Mouse (Mus musculus): ENCODE measurements around the gene Ptpn13.

Ptpn13 gene

GRCm38 (mm10) chr5:103595394-103596226 lies 170.6 kb downstream of the Ptpn13 start:
- peak; percentile 5 for DNase-seq (ENCODE audit: low read depth)

- DNase-seq (ENCODE audit: low read depth), result no peak
Measured at GRCm38 (mm10) chr5:103596467-103597146, 171.6 kb downstream of the Ptpn13 start.

- DNase-seq (ENCODE audit: low read depth), result no peak
Measured at GRCm38 (mm10) chr5:103597604-103598003, 172.6 kb downstream of the Ptpn13 start.

- DNase-seq (ENCODE audit: low read depth), result no peak
Measured at GRCm38 (mm10) chr5:103598264-103598663, 173.3 kb downstream of the Ptpn13 start.

- no peak for DNase-seq (ENCODE audit: low read depth)
Measured at GRCm38 (mm10) chr5:103598881-103599280, 173.9 kb downstream of the Ptpn13 start.

- DNase-seq (ENCODE audit: low read depth), result no peak
Measured at GRCm38 (mm10) chr5:103603115-103603893, 178.3 kb downstream of the Ptpn13 start.

DNA sequence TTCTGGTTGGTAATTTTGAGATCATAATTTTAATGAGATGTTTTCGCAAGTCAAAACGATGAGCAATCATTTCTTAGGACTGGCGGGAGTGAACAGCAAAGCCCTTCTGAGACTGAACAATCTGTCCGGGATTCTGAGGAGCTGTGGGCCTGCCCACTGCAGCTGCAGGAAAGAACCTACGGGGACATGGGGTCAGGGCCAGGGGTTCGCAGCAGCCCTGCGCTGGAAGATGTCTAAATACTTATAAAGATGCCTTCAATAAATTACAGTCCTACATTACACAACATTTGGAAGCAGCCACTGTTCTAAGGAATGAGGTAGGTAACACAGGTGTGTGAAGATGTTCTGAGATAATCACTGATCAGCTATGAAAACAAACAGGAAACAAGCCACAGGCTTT lies 180.7 kb downstream of the Ptpn13 start:
- DNase-seq (ENCODE audit: low read depth), result no peak

DNA sequence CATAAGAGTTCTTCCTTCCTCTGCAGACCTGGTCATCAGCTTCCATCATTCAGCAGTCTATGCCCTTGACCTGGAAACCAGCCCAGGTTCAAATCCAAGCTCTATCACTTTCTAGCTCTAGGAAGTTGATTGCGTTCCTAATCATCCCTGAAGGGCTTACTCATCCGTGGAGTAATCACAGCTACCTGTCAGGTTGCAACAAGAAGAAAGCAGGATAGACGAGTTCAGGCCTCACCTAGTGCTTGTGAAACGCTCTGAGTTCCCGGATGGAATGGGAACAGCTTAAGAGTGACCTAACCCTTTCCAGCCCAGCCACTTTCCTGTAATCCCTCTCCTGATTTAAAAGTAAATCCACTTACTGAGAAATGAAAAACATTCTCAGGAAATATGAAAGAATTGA lies 185.2 kb downstream of the Ptpn13 start:
- no peak for DNase-seq (ENCODE audit: low read depth)

- no peak for DNase-seq (ENCODE audit: low read depth)
Measured at GRCm38 (mm10) chr5:103610856-103611472, 186.0 kb downstream of the Ptpn13 start.

GRCm38 (mm10) chr5:103612316-103612715 lies 187.3 kb downstream of the Ptpn13 start:
- DNase-seq (ENCODE audit: low read depth), result no peak

DNA sequence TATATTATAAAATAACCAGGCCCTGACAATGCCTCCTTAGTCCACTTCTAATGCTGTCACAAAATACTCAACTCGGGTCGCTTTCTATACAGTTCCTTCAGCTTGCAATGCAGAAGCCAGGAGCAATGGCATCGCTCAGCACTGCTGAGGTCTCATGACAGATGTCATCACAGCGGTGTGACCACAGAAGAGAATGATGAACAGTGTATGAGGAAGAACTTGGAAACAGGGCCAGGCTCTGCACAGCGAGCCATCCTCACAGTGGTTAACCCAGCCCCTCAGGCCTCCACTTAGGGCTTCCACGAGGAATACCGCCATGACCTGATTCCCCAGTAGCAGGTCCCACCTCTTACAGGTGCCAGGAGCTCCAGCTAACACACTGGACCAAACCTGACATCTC lies 189.4 kb downstream of the Ptpn13 start:
- DNase-seq (ENCODE audit: low read depth), result no peak

DNA sequence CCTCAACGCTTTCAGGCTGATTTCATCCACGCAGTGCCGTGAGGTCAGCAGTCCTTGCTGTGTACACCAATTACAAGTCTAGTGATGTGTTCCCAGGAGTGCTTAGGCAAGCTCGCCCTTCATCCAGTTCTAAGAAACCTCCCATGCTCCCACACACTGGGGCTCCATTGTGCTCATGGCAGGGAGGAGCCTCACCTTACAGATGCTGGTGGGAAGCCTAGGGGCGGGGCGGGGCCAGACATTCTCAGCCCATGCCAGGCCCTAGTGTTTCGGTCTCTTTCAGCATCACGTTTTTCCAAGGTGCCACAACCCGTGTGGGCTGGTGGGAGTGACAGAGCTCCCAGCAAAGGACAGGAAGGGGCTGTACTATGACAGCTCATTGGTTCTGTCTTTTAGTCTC lies 192.2 kb downstream of the Ptpn13 start:
- no peak for DNase-seq (ENCODE audit: low read depth)

- no peak for DNase-seq (ENCODE audit: low read depth)
Measured at GRCm38 (mm10) chr5:103620301-103620973, 195.4 kb downstream of the Ptpn13 start.

DNA sequence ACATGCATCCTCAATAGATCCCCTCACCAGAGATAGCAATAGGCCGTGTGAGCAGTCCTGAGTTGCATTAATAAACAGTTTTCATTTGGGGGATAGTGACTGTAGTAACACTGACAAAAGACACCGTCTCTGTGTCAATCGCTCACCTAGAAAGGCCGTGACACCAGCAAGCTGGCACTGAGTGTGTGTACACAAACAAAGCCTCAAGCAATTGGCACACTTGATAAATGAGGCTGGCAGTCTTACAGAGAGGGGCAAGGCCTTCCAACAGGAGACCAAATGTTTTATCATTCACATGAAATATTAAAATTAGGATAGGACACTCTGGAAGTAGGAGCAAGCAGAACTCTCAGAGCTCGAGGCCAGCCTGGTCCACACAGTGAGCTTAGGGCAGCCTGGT lies 197.3 kb downstream of the Ptpn13 start:
- DNase-seq (ENCODE audit: low read depth), result no peak

GRCm38 (mm10) chr5:103624831-103625230 lies 199.8 kb downstream of the Ptpn13 start:
- DNase-seq (ENCODE audit: low read depth), result peak; percentile 9

GRCm38 (mm10) chr5:103628499-103628898 lies 203.5 kb downstream of the Ptpn13 start:
- no peak for DNase-seq (ENCODE audit: low read depth)

- DNase-seq (ENCODE audit: low read depth), result no peak
Measured at GRCm38 (mm10) chr5:103629111-103629764, 204.2 kb downstream of the Ptpn13 start, which contains the start of gene Slc10a6. Gene Slc10a6, minus strand, starts transcription at chr5:103629403.

DNA sequence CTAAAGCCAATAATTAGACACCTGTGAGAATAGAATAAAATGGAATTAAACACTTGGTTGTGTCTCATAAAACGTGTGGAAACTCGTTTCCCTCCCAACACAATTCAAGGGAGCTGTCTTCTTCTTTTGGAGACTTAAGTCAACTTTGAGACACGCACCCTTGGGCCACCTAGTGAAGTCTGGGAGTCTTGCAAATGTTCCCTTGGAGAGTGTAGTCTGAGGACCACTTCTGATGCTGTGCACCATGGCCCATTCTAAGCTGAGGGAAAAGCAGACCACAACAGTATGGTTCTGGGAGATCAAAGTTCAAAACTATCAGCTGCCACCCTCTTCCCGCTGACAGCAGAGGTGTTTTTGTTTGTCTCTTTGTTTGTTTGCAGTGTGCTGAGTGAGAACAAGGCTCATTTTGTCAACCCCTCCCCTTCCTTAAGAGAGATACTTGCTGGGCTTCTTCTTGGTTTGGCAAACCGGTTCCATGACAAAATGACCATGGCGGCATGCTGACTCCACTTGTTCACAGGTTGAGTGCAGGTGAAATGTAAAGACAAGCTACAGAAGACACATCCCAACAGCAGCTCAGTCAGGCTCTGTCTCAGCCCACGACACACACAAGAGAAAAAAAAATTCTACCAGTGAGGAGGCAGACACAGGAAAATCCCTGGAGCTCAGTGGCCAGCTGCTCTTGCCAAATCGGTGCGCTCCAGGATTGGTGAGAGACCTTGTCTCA lies 205.0 kb downstream of the Ptpn13 start:
- DNase-seq (ENCODE audit: low read depth), result no peak

DNA sequence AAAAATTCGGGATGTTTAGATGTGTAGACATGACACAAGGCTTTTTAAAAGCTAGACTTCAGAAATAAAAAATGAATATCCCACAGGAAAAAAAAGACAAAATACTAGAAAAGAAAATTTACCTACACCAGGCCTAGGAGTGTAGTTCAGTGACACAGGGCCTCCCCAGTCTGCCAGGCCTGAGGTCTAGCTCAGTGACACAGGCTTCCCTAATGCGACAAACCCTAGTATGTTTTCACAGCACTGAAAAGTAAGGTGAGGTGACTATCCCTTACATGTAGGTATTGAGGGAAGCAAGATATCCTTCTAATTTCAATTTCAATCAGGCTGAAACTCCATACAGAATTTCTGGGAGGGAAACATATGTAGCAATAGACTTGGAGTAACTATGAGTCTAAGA lies 212.2 kb downstream of the Ptpn13 start:
- DNase-seq (ENCODE audit: low read depth), result no peak

- peak; percentile 34 for DNase-seq (ENCODE audit: low read depth)
Measured at GRCm38 (mm10) chr5:103644167-103644566, 219.2 kb downstream of the Ptpn13 start.

Measured in 416B (cell line).